Mouse (Mus musculus) spleen, adult 18-20 months (tissue): ENCODE measurements around the gene Gm26566.

Source experiments
- DNase-seq, 2 experiments: peaks; one replicate each; pipeline ENCODE4 v3.0.0; 2022; ENCODE audit warnings: mixed read lengths in 2 of 2

Gm26566 gene

GRCm38 (mm10) chr4:88721791-88722721, at the start of gene Gm26566, which contains the start of gene Klhl9:
TSS of gene Gm26566 (plus strand) at chr4:88721805.
TSS of gene Klhl9 (minus strand) at chr4:88722465.
- peak; percentile 81 to 83 for DNase-seq

- DNase-seq, result no peak
Observed at GRCm38 (mm10) chr4:88676824-88677223, 44.8 kb upstream of the Gm26566 start, which contains the start of gene Ifna16. TSS of gene Ifna16 (minus strand) at chr4:88676924.

GRCm38 (mm10) chr4:88680362-88680761, 41.2 kb upstream of the Gm26566 start:
- DNase-seq, result peak in 1 of 2 experiments; percentile 27

DNA sequence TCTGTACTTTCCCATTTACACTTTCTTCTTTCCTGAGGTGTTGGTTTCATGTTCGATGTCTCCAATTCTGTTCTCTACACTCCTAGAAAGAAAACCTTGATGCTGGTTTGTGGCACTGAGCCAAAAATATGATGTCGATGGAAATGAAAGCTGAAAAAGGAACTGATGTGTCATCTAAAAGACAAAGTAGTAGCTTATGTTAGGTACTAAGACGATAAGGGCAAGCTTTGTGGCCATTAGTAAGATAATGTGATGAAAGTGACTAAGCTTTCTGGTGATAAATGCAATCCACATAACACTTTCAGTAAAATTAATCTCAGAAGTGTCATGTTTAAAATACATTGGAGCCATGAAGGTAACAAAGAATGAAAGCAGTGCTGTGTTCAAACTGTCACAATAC, 40.3 kb upstream of the Gm26566 start:
- no peak for DNase-seq

GRCm38 (mm10) chr4:88683812-88684211, 37.8 kb upstream of the Gm26566 start, which contains the start of gene Ifna2:
TSS of gene Ifna2 (minus strand) at chr4:88683912.
- DNase-seq, result no peak

GRCm38 (mm10) chr4:88691259-88691658, 30.3 kb upstream of the Gm26566 start, which contains the start of gene Ifnab:
TSS of gene Ifnab (minus strand) at chr4:88691359.
- DNase-seq, result no peak

GRCm38 (mm10) chr4:88692537-88692936, 29.1 kb upstream of the Gm26566 start:
- no peak for DNase-seq

DNA sequence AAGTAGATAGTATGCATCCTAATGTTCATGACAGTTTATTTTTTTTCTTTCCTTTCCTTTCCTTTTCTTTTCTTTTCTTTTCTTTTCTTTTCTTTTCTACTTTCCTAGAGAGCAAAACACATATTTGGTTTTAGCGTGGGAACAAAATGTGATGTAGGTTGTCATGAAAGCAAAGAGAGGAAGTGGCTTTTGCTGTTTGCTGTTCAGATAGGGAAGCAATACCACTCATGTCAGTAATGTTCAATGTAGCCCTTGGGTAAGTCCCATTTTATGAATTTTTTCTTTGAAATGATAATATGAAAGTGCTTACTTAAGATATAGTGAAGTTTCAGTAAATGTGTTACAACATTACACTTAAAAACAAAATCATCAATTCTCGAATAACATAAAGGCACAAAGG, 28.2 kb upstream of the Gm26566 start:
- DNase-seq, result no peak

DNA sequence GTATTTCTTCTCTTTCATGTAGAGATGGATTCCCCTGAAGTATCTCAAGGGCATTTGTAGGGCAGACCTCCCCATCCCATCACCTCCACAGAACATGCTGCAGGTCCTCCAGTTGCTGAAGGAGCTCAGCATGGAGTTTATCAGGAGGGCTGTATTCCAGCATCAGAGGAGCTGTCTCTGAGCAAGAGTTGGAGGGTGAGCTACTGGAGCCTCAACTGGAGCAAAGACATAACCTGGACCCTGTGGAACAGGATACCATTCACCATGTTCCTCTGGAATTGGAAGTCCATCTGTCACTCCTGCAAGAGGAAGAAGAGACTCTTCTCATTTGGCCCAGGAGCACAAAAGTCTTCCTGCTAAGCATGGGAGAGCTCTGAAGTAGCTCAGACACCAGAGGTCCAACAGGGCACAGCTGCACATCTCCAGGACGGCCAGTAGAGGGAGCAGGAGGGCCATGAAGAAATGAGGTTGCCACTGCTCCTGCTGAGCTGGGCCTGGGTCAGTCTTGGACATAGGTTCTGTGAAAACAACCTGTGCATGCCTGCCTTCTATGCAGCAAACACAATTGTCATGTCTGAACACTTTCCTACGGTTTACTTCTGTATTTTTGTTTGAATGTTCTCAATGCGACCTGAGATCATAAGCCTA, 25.2 kb upstream of the Gm26566 start:
- peak; percentile 45 to 74 for DNase-seq

- DNase-seq, result no peak
Observed at GRCm38 (mm10) chr4:88697108-88697507, 24.5 kb upstream of the Gm26566 start.

GRCm38 (mm10) chr4:88697753-88698152, 23.9 kb upstream of the Gm26566 start:
- no peak for DNase-seq

GRCm38 (mm10) chr4:88698781-88699180, 22.8 kb upstream of the Gm26566 start:
- DNase-seq, result no peak

DNA sequence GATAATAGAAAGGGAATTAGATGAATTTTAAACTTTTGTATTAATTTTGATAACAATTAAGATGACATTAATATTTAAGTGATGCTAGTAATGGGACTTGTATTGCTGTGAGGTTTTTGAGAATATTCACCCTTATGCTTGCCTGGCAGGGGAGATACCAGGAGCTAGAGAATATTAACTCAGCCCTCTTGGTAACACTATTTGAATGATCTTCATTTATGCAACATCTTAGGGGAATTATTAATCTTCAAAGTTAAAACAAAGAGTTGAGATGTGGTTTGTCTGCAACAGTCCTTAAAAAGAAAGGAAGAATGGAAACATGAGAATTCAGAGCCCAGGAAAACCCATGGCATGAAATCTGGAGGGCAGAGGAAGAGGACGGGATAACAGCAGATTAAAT, 22.3 kb upstream of the Gm26566 start:
- no peak for DNase-seq

GRCm38 (mm10) chr4:88705924-88706323, 15.7 kb upstream of the Gm26566 start:
- no peak for DNase-seq

GRCm38 (mm10) chr4:88707128-88707826, 14.3 kb upstream of the Gm26566 start:
- DNase-seq, result no peak

DNA sequence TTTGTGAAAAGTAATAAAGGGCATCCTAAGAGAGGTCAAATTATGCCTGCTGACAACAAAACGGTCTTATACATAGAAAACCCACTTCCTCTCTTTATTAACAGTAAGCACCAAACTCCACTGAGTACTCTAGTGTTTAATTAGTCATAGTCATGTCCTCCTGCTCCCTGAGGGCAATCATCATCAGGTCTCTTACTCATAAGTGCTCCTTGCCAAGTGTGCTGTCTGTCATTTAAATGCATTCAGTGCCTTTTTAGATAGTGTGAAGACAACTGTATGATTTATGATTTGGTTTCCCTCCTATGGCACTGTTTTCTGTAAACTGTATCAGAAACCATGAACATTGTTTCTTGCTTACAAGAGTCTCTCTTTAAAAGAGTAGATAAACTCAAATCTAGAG, 7.3 kb upstream of the Gm26566 start:
- DNase-seq, result no peak

DNA sequence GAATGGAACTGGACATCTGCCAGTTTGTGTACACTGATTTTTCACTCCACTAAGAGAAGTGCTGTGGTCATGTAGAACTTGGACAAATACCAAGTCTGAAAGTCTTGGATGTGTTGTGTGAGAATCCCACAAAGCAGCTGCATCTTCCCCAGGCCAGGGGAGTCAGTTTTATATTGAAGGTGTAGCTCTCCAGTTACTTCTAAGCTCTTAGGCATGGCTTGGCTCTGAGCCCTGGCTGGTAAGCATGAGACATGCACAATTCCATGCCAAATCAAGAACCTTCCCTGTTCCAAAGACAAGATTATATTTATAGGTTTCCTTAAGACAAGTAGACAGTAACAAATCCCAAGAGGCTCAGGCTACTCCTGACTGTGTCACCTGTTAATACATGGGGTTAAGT, 6.5 kb upstream of the Gm26566 start:
- DNase-seq, result no peak

DNA sequence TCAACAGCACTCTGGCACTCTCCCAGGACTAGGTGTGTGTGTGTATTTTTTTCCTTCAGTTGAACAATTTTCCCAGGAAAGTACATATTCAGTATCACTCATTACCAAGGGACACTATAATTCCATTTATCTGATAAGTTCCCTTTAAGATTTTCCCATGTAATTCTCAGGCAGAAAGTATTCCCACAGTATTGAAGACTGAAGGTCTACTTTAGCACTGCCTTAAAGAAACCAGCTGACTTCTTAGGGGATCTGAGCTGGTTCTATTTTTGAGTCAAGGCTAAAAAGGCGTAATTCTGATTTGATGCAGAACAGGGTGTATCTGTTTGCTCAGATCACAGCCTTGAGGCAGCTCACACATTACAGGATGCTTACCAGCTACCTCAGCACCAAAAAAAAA, 2.9 kb upstream of the Gm26566 start:
- no peak for DNase-seq

DNA sequence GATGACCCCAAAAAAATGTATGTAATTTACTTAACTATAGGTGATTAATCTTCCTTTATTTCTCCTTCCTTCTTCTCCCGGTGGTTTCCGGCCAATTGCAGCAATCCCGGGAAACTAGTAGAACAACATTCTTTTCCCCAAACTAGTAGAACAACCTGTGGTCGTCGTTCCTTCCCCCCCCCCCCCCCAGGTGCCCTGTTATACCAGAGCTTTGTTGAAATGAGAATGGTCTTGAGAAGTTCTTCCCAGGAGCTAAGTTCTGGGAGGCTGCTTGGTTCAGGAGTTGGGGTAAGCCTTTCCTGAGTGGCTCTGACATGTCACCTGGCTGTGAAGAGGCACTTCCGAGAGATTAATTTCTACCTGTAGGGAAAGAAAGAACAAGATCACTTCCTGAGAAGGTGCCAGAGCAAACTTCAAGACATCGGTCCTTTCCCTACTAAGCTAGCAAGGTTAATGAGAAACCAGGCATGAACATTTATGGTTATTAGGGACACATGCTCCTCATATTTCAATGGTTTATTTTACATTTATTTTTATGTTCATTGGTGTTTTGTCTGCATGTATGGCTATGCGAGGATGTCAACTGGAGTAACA, 2.0 kb downstream of the Gm26566 start:
- no peak for DNase-seq

GRCm38 (mm10) chr4:88726727-88727126, 5.1 kb downstream of the Gm26566 start:
- DNase-seq, result no peak

- peak in 1 of 2 experiments; percentile 40 for DNase-seq
Observed at GRCm38 (mm10) chr4:88727324-88727723, 5.7 kb downstream of the Gm26566 start.

DNA sequence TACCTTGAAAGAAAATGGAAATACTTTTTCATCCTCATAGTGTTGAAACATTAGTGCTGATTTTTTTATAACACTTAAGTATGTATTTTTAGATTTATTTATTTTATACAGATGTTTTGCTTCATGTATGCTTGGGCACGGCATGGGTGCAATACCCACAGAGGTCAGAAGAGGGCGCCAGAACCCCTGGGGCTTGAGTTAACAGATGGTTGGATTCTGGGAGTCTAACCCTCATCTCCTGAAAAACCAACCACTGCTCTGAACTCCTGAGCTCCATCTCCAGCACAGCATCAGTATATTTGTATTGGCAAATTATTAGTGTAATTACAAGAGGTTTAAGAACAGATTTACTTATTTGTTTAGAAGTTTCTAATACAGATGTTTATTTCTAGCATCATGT, 16.9 kb downstream of the Gm26566 start:
- peak; percentile 48 to 76 for DNase-seq

DNA sequence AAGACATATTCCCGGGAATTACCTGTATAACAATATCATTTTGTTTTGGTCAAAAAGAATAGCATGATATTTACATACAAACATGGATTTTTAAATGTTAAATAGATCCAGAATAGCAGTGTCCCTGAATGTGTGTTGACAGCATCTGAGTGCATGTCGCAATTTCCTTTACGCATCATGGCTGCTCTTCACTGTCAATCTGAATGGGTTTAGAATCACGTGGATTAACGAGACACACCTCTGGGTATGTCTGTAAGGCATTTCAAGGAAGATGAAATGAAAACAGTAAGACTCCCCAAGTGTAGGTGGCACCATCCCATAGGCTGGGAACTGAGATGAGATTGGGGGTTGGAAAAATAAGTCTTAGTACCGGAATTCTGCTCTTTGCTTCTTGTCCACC, 17.4 kb downstream of the Gm26566 start:
- no peak for DNase-seq
